Comparison of ENCODE assay signal across 23 mouse cellular contexts in genomic region chr1:168504773-168505172, GRCm38 (mm10).
"Had no signal": no experiment of that assay in that cellular context is flagged by ENCODE, and none has a peak within 500 bp of the region (broad histone marks: within the 10 kb centered on the region; RNA-seq: fewer than 3 reads in every experiment).

No protein-coding gene starts in this region.

- H3K27ac ChIP-seq: heart, adult 2 months; heart, embryonic 13.5 days; heart, embryonic 15.5 days; hindbrain, embryonic 13.5 days; hindbrain, embryonic 15.5 days; hindbrain, postnatal 0 days; limb, embryonic 10.5 days; limb, embryonic 12.5 days had no signal

- H3K9me3 ChIP-seq: heart, embryonic 13.5 days; heart, embryonic 15.5 days; hindbrain, embryonic 13.5 days; hindbrain, embryonic 15.5 days; limb, embryonic 10.5 days; limb, embryonic 12.5 days had no signal

- H3K4me3 ChIP-seq: heart, adult 2 months; heart, embryonic 13.5 days; heart, embryonic 15.5 days; hindbrain, embryonic 13.5 days; hindbrain, embryonic 15.5 days; limb, embryonic 10.5 days; limb, embryonic 12.5 days had no signal

- ATAC-seq: hindbrain, postnatal 0 days; intestine, embryonic 16.5 days had no signal

- H3K4me2 ChIP-seq: heart, embryonic 11.5 days; heart, embryonic 13.5 days; heart, embryonic 15.5 days; hindbrain, embryonic 13.5 days; hindbrain, embryonic 15.5 days; limb, embryonic 12.5 days had no signal

- H3K27me3 ChIP-seq: heart, embryonic 13.5 days; heart, embryonic 15.5 days; hindbrain, embryonic 13.5 days; hindbrain, embryonic 15.5 days; limb, embryonic 12.5 days had no signal

- H3K36me3 ChIP-seq: heart, embryonic 13.5 days; heart, embryonic 15.5 days; hindbrain, embryonic 13.5 days; hindbrain, embryonic 15.5 days; limb, embryonic 10.5 days; limb, embryonic 12.5 days had no signal

- DNase-seq: gastrocnemius, postnatal 14 days; gastrocnemius, postnatal 36 days; heart, adult 11 months; heart, adult 2 months; heart, postnatal 14 days; heart, postnatal 36 days; kidney, adult 18-20 months; kidney, adult 8-10 months; kidney, postnatal 10 days; kidney, postnatal 25 days; kidney, postnatal 4 days; layer of hippocampus, adult 9-11 months; layer of hippocampus, postnatal 36 days; liver had no signal

- H3K9ac ChIP-seq: heart, embryonic 13.5 days; heart, embryonic 15.5 days; hindbrain, embryonic 13.5 days; hindbrain, embryonic 15.5 days; limb, embryonic 12.5 days had no signal

- H3K4me1 ChIP-seq: hindbrain, embryonic 15.5 days; limb, embryonic 12.5 days had no signal
